Mouse (Mus musculus) G1E (cell line): ENCODE data around the gene 3110040N11Rik. TPM values are rescaled to one million over a fixed set of nuclear protein-coding genes. Genes with fewer than 3 reads are reported as not detected.
"Not testable (repeated sequence)": the region's sequence is repeated elsewhere in the genome, so short reads cannot be mapped to it uniquely, and the experiment has no call there.

Source experiments
- ATAC-seq: 2 replicates; pipeline ENCODE4 v1.8.0; 2016; ENCODE audit warnings: mild to moderate bottlenecking; ENCODE audit not compliant: insufficient number of reproducible peaks, poor library complexity, low FRiP score, severe bottlenecking; ENCODE audit errors: extremely low read depth
- DNase-seq: peaks from one replicate; pipeline ENCODE4 v3.0.0; 2012; ENCODE audit warnings: low spot score
- H3K27me3 ChIP-seq: 2 replicates; pipeline ENCODE4 v1.6.1; 2012; ENCODE audit warnings: mild to moderate bottlenecking, low read length, inconsistent platforms; ENCODE audit not compliant: insufficient read depth
- H3K36me3 ChIP-seq: replicated peaks from 2 replicates; pipeline ENCODE3; 2012; ENCODE audit warnings: mild to moderate bottlenecking, inconsistent platforms
- H3K4me1 ChIP-seq: 2 replicates; pipeline ENCODE4 v1.6.1; 2012; ENCODE audit warnings: low read depth, low read length, inconsistent platforms, mixed read lengths; ENCODE audit not compliant: insufficient read depth
- H3K4me3 ChIP-seq: 2 replicates; pipeline ENCODE4 v1.5.1; 2012; ENCODE audit warnings: low read depth, mild to moderate bottlenecking, inconsistent platforms, low read length, moderate library complexity, mixed read lengths
- H3K9me3 ChIP-seq: replicated peaks from 2 replicates; pipeline ENCODE4 v1.6.1; 2012; ENCODE audit warnings: inconsistent platforms
- CTCF ChIP-seq: IDR thresholded peaks from 2 replicates; pipeline ENCODE4 v1.5.1; 2012; ENCODE audit warnings: low read depth, low read length, inconsistent platforms, mixed read lengths
- GATA1 ChIP-seq: IDR thresholded peaks from 2 replicates; pipeline ENCODE4 v1.6.1; 2012; ENCODE audit warnings: borderline replicate concordance, low read length, inconsistent platforms, mixed read lengths
- GATA2 ChIP-seq: IDR thresholded peaks from 2 replicates; pipeline ENCODE4 v1.6.1; 2012; ENCODE audit warnings: low read depth, low read length, inconsistent platforms, borderline replicate concordance
- POLR2AphosphoS5 ChIP-seq: IDR thresholded peaks from 2 replicates; pipeline ENCODE4 v1.6.1; 2012; ENCODE audit warnings: low read depth, low read length, inconsistent platforms; ENCODE audit not compliant: insufficient replicate concordance
- TAL1 ChIP-seq: conservative IDR thresholded peaks from 2 replicates; pipeline ENCODE4 v1.6.1; 2012; ENCODE audit warnings: low read depth, low read length, inconsistent platforms, mixed read lengths
- polyA plus RNA-seq: library from polyadenylated mRNA; stranded (reverse); fragments of >175 nt; gene quantifications from 2 replicates; pipeline ENCODE4 v1.2.3, GENCODE M21; 2012
- total RNA-seq, 2 experiments: library from RNA; stranded (forward) in 1 of 2; stranded (reverse) in 1 of 2; fragments of 200-1000 nt in 1 of 2; fragments of >200 nt in 1 of 2; fragmentation: Nextera tagmentation in 1 of 2; gene quantifications; 2 replicates each; pipeline ENCODE4 v1.2.3; 2014 to 2017

The 3110040N11Rik gene
- total RNA-seq (2014; fragmentation: Nextera tagmentation) (27.5 and 37.4 TPM in 2 replicates), total RNA-seq (2017) (61.7 and 71.2 TPM in 2 replicates), polyA plus RNA-seq (20.8 and 23.6 TPM in 2 replicates)

DNA sequence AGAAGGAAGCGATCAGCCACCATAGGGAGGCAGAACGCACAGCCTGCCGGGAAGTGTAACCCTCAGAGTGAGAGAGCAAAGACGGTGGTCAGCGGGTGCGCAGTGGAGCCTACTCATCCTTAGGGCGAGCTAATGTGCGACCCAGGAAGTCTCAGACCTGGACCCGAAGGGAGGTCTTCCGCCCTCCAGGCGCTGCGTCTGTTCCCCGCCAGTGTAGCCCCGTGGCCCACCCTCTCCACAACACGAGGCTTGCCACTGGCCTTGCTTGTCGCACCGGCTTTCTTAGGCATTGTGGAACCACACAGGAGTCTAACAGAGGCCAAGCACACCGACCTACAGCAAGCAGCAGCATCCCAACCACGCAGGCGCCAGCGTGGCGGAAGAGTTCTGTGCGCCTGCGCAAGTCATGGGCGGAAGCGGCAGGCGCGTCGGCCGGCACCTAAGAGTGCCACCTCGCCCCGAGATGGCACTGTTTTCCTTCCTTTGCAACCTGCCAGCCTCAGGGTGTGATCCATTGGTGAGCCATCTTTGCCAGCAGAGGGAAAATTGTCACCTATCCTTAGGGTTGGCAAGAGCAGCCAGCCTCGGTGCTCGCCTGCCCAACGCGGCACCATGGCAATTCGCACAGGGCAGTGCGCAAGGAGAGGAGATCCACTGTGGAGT lies at the start of gene 3110040N11Rik:
Gene 3110040N11Rik, minus strand, starts transcription at position 384 of the 663 bp plus-strand sequence.
- peak within 1 kb of the TSS; percentile 80 for H3K4me3 ChIP-seq
- no peaks in the 10 kb centered on the region for H3K9me3 ChIP-seq
- peak; percentile 75 for DNase-seq
- no peaks in the 10 kb centered on the region for H3K27me3 ChIP-seq
- peak; percentile 79 for ATAC-seq
- peaks cover 45% of the 10 kb centered on the region for H3K36me3 ChIP-seq
- TF ChIP-seq CTCF = no peak
- 0 out of 2 replicates have a peak, but pooled peaks have one; percentile 29 for TF ChIP-seq POLR2AphosphoS5
- TF ChIP-seq GATA1 = no peak
- no peak for TF ChIP-seq TAL1
- TF ChIP-seq GATA2 = no peak
- H3K4me1 ChIP-seq = peaks cover 25% of the 10 kb centered on the region

DNA sequence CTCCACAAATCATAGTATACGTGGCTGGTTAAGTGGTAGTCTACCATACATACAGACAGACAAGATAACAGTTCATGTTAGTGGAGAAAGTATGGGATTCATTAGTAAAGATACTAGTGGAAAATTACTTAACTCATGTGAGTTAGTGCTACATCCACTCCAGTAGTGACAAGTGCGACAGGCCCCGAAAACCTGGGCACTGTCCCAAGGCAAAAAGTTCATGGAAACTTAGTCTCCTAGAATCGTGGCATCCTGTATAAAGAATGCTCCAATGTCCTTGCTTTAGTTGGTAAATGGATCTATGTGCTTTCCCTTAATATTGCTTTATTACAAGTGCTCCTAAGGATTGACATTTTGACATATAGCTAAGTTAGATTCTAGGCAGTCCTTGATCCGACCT lies 48.5 kb upstream of the 3110040N11Rik start:
- H3K4me3 ChIP-seq, H3K36me3 ChIP-seq, ATAC-seq, H3K9me3 ChIP-seq, H3K4me1 ChIP-seq, DNase-seq: not testable (repeated sequence)
- H3K27me3 ChIP-seq = peaks cover 22% of the 10 kb centered on the region

- DNase-seq = no peak
- H3K4me1 ChIP-seq = no peaks in the 10 kb centered on the region; the same call in 1 of the 2 replicates
- H3K27me3 ChIP-seq = peaks cover 9% of the 10 kb centered on the region
- no peaks in the 10 kb centered on the region for H3K9me3 ChIP-seq
- ATAC-seq = no peak
- TF ChIP-seq CTCF (no peak), POLR2AphosphoS5 (no peak), TAL1 (no peak), GATA1 (no peak), GATA2 (no peak)
- no peaks in the 10 kb centered on the region for H3K36me3 ChIP-seq
- no peak overlapping the region for H3K4me3 ChIP-seq
Observed at GRCm38 (mm10) chr7:81835430-81835829, 46.2 kb upstream of the 3110040N11Rik start.

- Histone ChIP-seq H3K36me3 (no peaks in the 10 kb centered on the region), H3K4me1 (peaks cover 3% of the 10 kb centered on the region), H3K9me3 (no peaks in the 10 kb centered on the region), H3K4me3 (no peak overlapping the region), H3K27me3 (peaks cover 6% of the 10 kb centered on the region)
- TF ChIP-seq POLR2AphosphoS5 = no peak
- no peak for TF ChIP-seq GATA1
- no peak for TF ChIP-seq CTCF
- TF ChIP-seq TAL1 = no peak
- no peak for TF ChIP-seq GATA2
- no peak for ATAC-seq
- DNase-seq = no peak
Observed at GRCm38 (mm10) chr7:81834847-81835246, 45.6 kb upstream of the 3110040N11Rik start.

- no peaks in the 10 kb centered on the region for H3K9me3 ChIP-seq
- ATAC-seq = peak; percentile 50; the same call in 1 of the 2 replicates
- H3K27me3 ChIP-seq = no peaks in the 10 kb centered on the region
- H3K36me3 ChIP-seq = peaks cover 11% of the 10 kb centered on the region
- TF ChIP-seq CTCF (no peak), GATA1 (no peak), GATA2 (no peak), POLR2AphosphoS5 (no peak), TAL1 (no peak)
- peak; percentile 87 for DNase-seq
- peaks cover 41% of the 10 kb centered on the region for H3K4me1 ChIP-seq
- H3K4me3 ChIP-seq = peak within 1 kb of the TSS; percentile 93
Observed at GRCm38 (mm10) chr7:81829379-81829894, 40.2 kb upstream of the 3110040N11Rik start, which contains the start of gene Btbd1. Gene Btbd1 (minus strand): TSS chr7:81829431.

DNA sequence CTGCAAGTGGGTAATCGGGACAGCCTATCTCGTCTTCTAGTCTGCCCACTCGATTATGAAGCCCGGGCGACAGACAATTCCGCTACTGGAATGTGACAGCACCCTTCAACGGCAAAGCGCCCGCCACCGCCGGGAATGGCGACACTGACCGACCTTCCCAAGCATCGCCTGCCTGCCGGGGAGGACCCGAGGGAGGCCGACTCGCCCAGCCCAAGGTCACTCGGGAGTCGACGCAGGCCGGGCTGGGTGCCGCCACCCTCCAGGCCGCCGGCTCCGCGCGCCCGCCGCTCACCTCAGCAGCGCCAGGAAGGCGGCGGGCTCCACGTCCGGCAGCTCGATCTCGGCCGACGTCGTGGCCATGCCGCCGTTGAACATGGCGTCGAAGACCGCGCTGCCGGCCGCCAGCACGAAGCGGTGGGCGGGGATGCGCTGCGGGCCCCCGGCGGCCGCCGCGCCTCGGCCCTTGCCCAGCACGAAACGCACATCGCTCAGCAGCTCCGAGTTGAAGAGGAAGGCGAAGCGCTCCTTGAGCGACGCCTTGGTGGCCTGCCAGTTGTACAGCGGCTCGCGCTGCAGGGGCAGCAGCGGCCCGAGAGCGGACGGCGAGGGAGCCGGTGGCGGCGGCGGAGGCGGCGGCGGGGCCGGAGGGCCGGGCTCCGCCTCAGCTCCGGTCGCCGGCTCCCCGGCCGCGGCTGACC lies 39.6 kb upstream of the 3110040N11Rik start:
- ATAC-seq = no peak
- peak; percentile 23 for DNase-seq
- TF ChIP-seq CTCF = no peak
- TF ChIP-seq GATA2 = no peak
- no peak for TF ChIP-seq POLR2AphosphoS5
- no peak for TF ChIP-seq GATA1
- TF ChIP-seq TAL1 = no peak
- peaks cover 15% of the 10 kb centered on the region for H3K36me3 ChIP-seq
- no peaks in the 10 kb centered on the region for H3K9me3 ChIP-seq
- H3K4me1 ChIP-seq = peaks cover 44% of the 10 kb centered on the region
- no peaks in the 10 kb centered on the region for H3K27me3 ChIP-seq
- H3K4me3 ChIP-seq = peak overlapping the region; percentile 93
